Mouse (Mus musculus) G1E-ER4 (cell line): ENCODE measurements around the gene Frem2. TPM values are rescaled to one million over a fixed set of nuclear protein-coding genes. Genes with fewer than 3 reads are reported as not detected.

Experiments used
- GATA1 ChIP-seq: IDR thresholded peaks from one replicate; pipeline ENCODE4 v1.8.0; 2012; ENCODE audit warnings: low read length, inconsistent platforms
- polyA plus RNA-seq: library from polyadenylated mRNA; stranded (reverse); fragments of >175 nt; gene quantifications from 2 replicates; pipeline ENCODE4 v1.2.3, GENCODE M21; 2012

The Frem2 gene
- not detected in 2 replicates for polyA plus RNA-seq

DNA sequence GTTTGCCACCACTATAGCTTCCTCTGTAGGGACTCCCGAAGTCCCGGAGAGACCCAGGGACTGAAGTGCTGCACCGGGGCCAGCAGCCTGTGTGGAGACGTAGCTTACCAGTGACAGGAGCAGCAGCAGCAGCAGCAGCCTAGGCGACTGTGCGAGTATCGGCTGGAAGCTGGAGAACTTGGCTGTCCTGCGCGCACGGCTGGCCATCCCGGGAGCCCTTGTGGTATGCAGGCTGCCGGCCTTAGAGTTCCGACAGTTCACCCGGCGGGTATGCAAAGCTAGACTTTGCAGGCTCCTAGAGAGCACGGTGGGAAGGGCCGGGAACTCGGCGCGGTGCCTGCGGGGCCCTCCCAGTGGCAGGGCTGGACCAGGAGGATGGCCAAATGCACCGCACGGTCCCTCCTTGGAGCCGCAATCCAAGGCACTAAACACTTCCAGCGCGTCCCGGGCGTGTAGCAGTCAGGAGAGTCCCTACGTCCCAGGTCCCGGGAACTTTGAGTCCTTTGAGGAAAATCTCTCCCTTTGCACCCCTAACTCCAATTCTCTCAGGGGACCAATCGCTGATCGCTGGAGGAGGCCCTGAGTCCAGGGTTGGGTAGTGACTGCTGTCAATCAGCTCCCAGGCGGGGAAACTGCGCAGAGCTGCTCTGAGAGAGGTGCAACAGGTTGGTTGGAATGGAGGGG, at the start of gene Frem2:
Gene Frem2, minus strand, starts transcription at position 478 of the 684 bp plus-strand sequence.
- no peak for TF ChIP-seq GATA1

DNA sequence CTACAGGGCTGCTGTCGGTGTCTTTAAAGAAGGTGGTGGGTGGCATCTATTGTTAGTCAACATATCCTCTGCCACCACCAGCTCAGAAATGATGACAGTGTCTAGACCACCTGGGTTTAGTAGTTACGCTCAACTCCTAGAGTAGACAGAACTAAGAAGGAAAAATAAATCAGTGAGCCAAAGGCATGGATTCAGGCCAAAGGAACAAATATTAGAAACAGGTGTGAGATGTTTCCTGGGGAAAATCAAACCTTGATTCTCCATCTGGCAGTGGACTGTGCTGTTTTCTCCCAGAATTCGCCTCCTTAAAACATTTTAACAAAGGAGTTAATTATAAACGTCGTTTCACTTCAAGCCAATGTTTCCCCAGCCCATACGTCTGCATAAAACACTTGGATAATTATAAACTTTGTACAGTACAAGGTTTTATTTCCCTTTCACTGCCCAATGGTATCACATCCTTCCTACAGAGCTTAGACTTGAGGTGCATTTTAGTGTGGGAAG, 48.9 kb upstream of the Frem2 start:
- TF ChIP-seq GATA1: no peak

DNA sequence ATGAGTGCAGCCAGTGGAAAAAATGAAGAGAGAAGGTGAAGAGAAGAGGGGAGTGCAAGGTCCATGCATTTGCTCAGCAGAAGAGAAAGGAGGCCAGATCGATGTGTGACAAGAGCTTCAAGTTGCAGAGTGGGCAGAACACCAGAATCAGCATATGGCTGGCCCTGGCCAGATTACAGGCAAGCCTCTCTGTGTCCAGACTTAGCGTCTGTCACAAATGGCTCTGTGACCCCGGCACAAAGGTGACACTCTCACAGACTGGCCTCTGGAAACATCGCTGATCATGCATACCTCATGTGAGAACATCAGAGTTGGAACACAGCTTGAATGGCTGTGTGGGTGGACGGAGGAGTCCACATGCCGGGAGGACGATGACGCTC, 46.0 kb upstream of the Frem2 start:
- TF ChIP-seq GATA1: no peak

DNA sequence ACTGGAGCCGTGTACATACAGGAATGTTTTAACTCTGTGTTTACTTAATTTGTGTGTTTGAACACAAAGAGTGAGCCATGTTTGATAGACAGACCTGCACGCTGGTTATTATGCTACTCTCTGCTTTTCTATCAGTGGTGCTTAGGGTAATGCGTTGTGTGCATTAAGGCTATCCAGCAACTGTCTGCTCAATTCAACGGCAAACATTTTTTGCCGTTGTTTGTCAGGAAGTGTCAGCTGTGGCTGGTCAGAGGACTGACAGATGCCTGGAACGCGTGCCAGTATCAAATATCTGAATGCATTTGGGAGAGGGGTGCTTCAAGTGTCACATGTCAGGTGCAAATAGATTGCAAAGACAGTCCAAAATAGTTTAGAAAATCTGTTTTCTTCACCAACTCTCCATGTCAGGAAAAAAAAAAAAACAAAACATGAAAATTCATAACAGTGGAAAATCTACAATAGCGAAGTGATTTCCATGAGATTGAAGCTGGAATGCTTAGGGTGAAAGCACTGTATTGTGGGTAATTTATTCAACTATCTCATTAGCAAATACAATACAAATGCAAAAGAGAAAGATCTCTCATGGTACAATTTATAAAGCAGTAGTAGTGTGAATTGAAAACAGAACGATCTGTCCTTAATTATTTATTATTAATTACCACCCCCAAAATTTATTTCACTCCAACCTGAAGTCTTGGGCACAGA, 45.4 kb upstream of the Frem2 start:
- no peak for TF ChIP-seq GATA1

DNA sequence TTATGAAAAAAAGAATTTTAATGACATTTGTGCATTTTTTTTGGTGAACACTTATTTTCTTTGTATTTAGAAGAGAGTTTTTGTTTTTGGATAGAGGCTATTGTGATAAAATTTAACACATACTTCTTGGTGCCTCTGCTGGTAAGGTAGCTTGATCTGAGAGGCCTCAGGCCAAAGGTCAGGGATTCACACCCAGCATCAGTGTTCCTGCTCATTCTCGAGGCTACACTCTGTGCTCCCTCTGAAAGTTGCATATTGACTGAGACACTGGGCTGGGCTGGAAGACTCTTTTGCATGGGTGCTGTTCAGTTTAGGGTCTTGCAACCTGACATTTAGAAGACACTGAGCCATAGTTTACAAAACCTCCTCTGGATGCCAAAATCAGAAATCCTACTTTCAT, 44.8 kb upstream of the Frem2 start:
- no peak for TF ChIP-seq GATA1

DNA sequence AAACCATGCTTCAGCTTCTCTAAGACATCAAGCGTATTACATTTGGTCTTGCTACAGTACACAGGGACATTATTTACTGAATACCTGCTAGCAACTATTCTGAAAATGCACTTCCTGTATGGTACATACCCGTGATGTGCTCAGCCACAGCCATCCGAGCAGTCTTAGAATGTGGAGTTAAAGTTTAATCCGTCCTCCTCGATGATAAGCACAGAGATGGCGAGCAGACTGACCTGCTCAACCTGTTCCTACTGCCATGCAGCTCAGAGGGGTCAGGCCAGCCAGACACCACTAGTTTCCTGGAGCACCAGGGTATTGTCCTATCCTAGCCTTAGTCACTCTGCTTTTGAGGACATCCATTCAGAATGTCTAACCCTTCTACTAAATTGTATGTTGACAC, 30.6 kb upstream of the Frem2 start:
- TF ChIP-seq GATA1: no peak

DNA sequence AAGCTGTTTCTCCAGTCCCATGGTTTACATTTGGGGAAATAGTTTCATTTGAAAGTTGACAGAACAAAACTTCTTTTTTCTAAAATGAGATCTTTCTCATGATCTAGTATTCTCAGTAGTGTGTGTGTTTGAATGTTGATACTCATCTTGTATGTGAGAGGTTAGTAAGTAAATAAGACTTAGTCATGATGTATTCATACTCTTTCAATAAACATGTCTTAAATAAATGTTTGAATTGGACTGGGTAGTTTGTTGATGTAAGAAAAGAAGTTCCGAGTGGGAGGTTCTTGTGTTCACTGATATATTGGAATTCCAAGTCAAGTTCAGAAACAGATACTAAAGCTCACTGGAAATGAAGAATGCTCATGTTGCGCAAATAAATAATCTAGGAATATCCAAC, 25.1 kb upstream of the Frem2 start:
- TF ChIP-seq GATA1: no peak

DNA sequence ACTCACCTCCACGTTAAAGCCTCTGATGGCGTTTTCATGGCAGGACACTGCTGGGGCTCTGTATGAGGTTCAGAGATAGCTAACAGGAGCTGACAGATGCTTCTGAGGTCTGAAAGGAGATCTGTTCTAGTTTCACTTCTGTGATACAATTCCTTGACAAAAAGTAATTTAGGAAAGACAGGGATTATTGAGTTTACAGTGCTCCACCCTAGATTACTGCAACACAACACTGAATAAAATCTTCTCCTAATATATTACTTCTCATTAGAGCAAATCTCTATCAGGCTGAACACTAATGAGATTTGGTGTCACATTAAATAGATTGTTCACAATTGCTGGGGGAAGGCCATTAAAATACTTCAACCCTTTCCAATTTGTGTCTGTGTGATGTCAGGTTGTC, 23.7 kb upstream of the Frem2 start:
- TF ChIP-seq GATA1: no peak

DNA sequence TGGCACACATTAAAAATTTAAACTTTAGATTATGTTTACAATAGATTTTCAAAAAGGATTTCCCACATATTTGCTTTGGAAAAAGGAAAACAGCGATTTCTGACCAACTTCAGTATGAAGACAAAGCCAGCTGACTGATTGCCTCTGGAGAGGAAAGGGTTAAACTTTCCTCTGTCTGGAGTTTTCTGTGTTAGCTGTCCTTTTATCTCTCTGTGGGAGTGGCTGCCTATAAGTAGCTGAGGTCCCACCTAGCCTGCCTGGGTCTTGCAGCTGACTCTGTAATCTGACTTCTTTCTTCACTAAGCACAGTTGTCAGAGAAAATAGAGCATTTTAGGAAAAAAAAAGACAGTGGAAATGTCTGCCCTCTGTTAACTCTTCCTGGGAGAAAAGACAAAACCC, 17.1 kb upstream of the Frem2 start:
- TF ChIP-seq GATA1: no peak

DNA sequence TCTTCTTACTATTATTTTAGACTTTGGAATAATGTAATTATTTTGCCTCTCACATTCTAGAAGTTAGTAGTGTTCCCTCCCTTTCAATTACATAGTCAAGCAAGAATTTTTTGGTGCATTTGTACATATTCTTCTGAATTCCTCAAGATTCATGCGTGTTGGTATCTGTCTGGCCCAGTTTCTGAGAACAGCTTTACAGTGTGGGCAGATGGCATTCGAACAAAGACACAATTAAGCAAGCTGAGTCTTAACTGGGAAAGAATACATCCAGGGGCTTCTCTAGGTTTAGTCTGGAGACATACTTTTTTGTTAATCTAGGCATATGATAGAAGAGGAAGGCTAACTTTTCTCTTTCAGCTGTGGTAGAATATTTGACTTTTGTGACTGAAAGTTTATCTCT, 12.6 kb upstream of the Frem2 start:
- no peak for TF ChIP-seq GATA1

DNA sequence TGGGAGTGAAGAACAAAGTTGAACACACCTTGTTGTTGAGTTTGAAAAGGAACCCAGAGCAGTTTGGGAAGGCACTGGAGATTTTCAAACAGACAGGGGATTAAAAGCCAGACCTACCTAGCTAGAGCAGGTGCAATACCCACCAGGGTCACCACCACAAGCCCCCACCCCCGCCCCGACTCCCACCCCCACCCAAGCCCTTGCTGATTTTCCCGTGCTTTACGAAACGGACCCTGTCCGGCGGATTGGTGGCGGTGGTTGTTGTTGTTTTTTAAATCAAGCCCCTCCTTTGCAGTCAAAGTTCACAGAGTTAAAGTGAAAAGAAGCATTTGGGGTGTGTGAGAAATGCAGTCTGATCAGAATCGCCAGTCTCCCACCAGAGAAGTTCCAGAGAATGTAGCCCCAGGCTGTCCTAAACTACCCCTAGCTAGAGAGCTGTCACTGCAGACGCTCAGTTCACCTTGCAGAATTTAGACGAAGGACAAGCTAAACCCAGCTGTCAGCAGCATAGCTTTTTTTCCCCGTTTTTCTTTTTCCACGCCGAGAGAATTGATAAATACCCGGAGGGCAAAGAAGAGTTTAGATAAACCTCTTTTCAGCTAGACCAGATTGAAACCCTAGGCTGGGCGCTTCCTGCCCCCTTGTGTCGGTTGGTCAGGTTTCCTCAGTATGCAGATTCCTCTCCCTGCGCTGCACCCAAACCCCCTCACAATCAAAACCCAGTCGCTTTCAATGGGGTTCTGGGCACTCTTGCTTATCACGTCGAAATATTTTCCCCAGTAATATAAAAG, 784 bp upstream of the Frem2 start:
- TF ChIP-seq GATA1: no peak

DNA sequence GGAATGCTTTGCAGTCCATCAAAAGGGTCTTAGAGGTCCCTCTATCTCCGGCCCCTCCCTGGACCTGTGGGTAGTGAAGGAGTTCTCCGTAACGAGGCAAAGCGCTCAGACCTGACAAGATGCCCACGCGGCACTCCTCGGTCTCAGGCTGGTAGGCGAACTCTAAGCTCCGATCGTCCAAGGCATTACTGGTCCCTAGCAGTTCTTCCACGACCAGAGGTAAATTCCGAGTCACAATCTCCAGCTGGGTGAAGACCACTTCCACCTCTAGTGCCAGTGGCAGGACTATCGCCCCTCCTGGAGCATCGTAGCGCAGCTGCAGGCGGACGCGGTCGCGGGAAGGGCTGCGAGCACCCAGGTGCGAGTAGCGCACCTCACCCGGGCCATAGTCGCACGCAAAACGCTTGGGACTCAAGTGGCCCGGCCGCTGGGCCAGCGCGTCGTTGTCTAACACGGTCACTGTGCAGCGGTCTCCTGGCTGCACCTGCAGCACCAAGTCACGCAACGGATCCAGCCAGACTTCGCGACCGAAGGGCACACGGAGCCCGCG, 752 bp downstream of the Frem2 start:
- no peak for TF ChIP-seq GATA1

DNA sequence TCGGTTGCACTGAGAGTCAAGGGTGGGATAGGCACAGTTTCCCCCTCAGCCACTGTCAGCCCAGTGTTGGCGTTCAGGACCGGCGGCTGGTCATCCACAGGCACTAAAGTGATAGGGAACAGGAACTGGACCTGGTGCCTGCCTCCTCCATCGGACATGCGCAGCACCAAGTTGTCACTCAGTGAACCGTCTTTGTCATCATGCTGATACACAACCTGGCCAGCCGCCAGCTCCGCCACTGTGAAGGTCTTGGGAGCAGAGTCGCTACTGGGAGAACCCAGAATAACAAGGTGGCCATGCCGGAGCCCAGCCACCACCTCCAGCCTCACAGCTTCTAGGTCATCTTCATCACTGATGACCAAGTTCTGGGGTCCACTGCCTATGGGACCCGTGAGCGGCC, 1.8 kb downstream of the Frem2 start:
- TF ChIP-seq GATA1: no peak

DNA sequence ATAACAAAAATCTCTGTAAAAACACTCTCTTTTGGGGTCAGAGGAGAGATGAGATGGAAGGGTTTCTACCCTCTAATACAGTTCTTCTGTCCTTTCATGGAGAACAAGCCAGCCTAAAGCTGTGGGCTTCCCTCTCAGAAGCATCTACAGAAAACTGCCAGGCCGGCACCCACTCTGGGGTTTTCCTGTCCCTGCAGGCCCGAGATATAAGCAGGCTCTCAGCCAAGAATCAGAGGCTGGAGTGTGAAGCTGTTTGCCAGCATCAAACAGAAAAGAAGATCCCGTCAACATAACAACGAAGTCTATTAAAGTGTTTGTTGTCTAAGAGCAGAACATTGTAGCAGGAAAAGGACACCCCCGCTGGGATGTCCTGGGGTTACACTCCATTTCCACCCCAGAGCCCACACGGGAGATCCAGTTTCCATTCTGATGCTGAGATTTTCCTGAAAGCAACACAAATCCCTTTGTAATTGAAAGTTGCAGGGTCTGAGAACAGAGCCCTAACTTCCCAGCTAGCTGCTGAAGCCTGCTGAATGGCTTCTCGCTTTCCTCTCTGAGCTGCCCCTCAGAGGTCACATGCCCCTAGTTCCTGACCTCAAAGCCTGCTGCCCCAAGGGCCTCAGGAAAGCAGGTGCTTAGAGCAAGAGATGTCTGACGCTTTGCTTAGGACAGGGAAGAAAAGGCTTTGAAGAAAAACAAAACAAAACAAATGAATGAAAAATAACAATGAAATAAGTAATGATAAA, 7.0 kb downstream of the Frem2 start:
- no peak for TF ChIP-seq GATA1

DNA sequence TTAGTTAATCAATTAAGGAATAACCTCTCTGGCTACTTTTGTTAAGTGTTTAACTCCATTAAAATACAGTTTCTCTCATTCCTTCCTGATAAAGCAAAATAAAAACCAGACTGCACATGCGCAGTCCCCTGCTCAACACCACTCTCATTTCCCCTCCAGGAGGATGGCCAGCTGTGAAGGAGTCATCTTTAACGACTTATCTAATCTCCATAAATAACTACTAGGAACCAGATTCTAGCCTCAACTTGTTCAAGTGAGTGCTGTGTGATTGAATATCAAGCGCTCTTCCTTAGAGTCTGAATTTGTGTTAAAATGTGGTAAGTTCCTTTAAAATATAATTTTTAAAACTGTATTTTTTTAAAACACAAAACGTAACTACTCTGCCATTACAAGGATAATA, 7.7 kb downstream of the Frem2 start:
- TF ChIP-seq GATA1: no peak
